Mouse (Mus musculus) spleen, adult 2 months (tissue): ENCODE measurements around the gene Rpap3.

Experiments used
- CTCF ChIP-seq: fragments of 200-500 bp; IDR thresholded peaks from 2 replicates; pipeline ENCODE4 v1.5.1; 2011; ENCODE audit warnings: mild to moderate bottlenecking, inconsistent platforms; ENCODE audit not compliant: insufficient read depth, insufficient read length, insufficient replicate concordance; ENCODE audit errors: extremely low read depth
- POLR2A ChIP-seq: fragments of 200-500 bp; IDR thresholded peaks from 2 replicates; pipeline ENCODE4 v1.6.1; 2011; ENCODE audit warnings: low read depth, low read length, inconsistent platforms

DNA sequence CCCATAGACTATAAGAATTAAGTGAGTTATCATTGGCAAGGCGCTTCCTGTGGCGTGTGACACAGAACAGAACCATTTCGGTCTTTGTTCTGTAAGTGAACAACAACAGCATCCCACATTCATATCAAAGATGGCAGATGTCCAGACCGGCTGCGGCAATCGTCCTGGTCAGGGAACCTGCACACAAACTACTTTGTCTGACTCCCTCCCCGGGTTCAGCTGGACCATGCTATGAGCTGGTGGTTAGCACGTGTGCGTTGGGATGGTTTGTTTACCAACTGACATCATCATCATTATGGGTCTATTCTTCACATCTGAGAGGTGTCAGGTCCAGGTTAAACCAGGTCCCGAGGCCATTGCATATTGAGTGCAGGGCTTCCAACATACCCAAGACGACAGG lies 22.8 kb upstream of the Rpap3 start:
- TF ChIP-seq POLR2A (no peak), CTCF (no peak)
